Mouse (Mus musculus): ENCODE data around the gene Gm20431.

- TF ChIP-seq ZNF384 (IDR thresholded peaks at IDR 0.05; ENCODE audit: low read depth, low read length) (no peak), CHD2 (IDR thresholded peaks at IDR 0.05; ENCODE audit: low read depth, low read length) (no peak), ZC3H11A (IDR thresholded peaks at IDR 0.05; ENCODE audit: borderline replicate concordance, low read depth, low read length) (no peak), MAFK (IDR thresholded peaks at IDR 0.05; ENCODE audit: insufficient read depth, low read depth, low read length) (no peak), HCFC1 (IDR thresholded peaks at IDR 0.05; ENCODE audit: borderline replicate concordance, insufficient read depth, low read length) (no peak)
Observed at GRCm38 (mm10) chr2:167702126-167702525, 40.8 kb upstream of the Gm20431 start.

Data from ES-E14 (cell line).